Mouse (Mus musculus) embryonic facial prominence, embryonic 11.5 days (tissue): ENCODE results near the gene Wnk2. TPM values are rescaled to one million over a fixed set of nuclear protein-coding genes. Genes with fewer than 3 reads are reported as not detected.

Experiments
- polyA plus RNA-seq: library from polyadenylated mRNA; unstranded; fragments of >200 nt; fragmentation: Nextera tagmentation; extraction: Ambion mirVana; gene quantifications from 2 replicates; pipeline ENCODE4 v1.2.1, GENCODE M21; 2014

The Wnk2 gene
- polyA plus RNA-seq, 1 experiment from 2014 or later, result 2.5 TPM

Other genes with a start within 250 kb of the Wnk2 start
- 22.1 and 24.3 TPM in 2 replicates for gene Fam120a, start 180.0 kb downstream of the Wnk2 start, polyA plus RNA-seq
- 29.8 and 30.5 TPM in 2 replicates for gene Ninj1, start 39.5 kb upstream of the Wnk2 start, polyA plus RNA-seq
- 32.1 and 34.4 TPM in 2 replicates for gene Card19, start 68.0 kb upstream of the Wnk2 start, polyA plus RNA-seq
- gene Susd3, start 100.7 kb upstream of the Wnk2 start, polyA plus RNA-seq, result 1.2 and 1.3 TPM in 2 replicates
- 0.95 and 1.2 TPM in 2 replicates for gene Fgd3, start 172.3 kb upstream of the Wnk2 start, polyA plus RNA-seq
- gene Bicd2, start 193.6 kb upstream of the Wnk2 start, polyA plus RNA-seq, result 22.9 and 26.0 TPM in 2 replicates